Mouse (Mus musculus): ENCODE measurements around the gene Qars. TPM values are rescaled to one million over a fixed set of nuclear protein-coding genes. Genes with fewer than 3 reads are reported as not detected.

Qars gene
- polyA plus RNA-seq, 1 experiment from 2014 or later = 87.9 TPM

DNA sequence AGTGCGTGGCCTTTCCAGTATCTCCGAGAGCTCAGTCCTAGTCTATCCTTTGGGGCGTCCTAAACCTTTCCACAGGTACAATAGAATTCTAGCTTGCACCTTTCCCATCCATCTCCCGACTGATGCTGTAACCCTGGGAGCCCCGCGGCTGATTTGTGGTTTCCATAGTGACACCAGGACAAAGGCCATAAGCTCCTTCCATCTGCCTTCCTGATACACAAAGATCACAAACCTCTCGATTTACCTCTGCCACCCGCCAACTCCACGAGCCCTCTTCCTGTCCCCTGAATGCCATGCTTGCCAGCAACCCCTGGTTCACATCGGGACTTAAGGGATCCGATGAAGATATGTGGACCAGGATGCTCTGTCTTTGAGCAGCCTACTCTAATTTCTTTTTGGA is 28.3 kb upstream of the Qars start:
- Histone ChIP-seq H3K27ac (peak overlapping the region; percentile 89), H3K9ac (ENCODE audit: low read depth, low read length) (0 out of 2 replicates have a peak overlapping the region, but pooled peaks have one; percentile 31), H3K4me2 (ENCODE audit: low read length) (peak overlapping the region; percentile 86), H3K9me3 (replicated peaks; ENCODE audit: low read length) (no peaks in the 10 kb centered on the region), H3K36me3 (ENCODE audit: insufficient read depth, low read length) (peaks cover 18% of the 10 kb centered on the region), H3K4me3 (replicated peaks; ENCODE audit: low read depth, low read length) (peak overlapping the region; percentile 47; the same call in 1 of the 2 replicates), H3K4me1 (replicated peaks; ENCODE audit: insufficient read depth, low read length) (peaks cover 13% of the 10 kb centered on the region), H3K27me3 (ENCODE audit: insufficient read depth, low read length) (no peaks in the 10 kb centered on the region)
- 33% methylated on average over 11 of the region's 11 CpGs for WGBS
- ATAC-seq (replicated peaks; ENCODE audit: low FRiP score, low read depth) (no peak), DNase-seq (ENCODE audit: low spot score) (no peak)
- TF ChIP-seq CTCF (IDR thresholded peaks at IDR 0.05; ENCODE audit: low read depth) = no peak

DNA sequence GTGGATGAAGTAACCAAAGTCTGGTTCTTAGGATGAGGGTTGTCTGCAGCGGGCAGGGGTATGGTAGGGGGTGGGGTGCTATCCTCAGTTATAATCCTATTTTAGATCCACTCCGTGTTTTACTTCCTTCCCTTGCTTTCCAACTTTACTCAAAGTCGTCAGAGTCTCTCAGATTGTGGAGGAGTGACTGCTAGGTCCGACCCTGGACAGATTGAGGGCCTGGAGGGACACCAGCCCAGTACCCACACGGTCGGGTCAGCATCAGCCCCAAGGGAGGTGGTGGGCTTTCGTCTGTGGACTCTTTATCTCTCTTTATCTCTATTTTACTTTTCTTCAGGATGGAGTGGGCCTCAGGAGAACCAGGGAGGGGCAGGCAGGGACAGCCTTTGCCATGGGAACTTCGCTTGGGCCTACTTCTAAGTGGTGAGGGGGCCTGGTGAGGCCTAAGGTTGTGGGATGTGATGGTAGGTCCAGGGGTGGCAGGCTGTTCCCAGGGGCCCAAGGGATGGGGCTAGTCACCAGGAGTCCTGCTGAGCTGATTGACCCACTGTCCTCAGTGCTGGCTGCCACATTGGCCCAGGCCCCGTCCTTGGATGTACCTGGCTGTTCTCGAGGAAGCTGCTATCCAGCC is 27.7 kb upstream of the Qars start, which contains the start of gene Lamb2:
TSS of gene Lamb2 (plus strand) at position 16 of the 631 bp plus-strand sequence.
- ATAC-seq (replicated peaks; ENCODE audit: low FRiP score, low read depth) = peak; percentile 46; the same call in 1 of the 2 replicates
- H3K27me3 ChIP-seq (ENCODE audit: insufficient read depth, low read length) = no peaks in the 10 kb centered on the region
- peak within 1 kb of the TSS; percentile 54 for H3K4me3 ChIP-seq (replicated peaks; ENCODE audit: low read depth, low read length)
- peak; percentile 95 for DNase-seq (ENCODE audit: low spot score)
- peak within 1 kb of the TSS; percentile 85 for H3K9ac ChIP-seq (ENCODE audit: low read depth, low read length)
- WGBS = 5% methylated on average over 10 of the region's 10 CpGs
- H3K9me3 ChIP-seq (replicated peaks; ENCODE audit: low read length) = no peaks in the 10 kb centered on the region
- H3K27ac ChIP-seq = peak within 1 kb of the TSS; percentile 89
- H3K4me1 ChIP-seq (replicated peaks; ENCODE audit: insufficient read depth, low read length) = peaks cover 13% of the 10 kb centered on the region
- peaks cover 21% of the 10 kb centered on the region for H3K36me3 ChIP-seq (ENCODE audit: insufficient read depth, low read length)
- peak within 1 kb of the TSS; percentile 86 for H3K4me2 ChIP-seq (ENCODE audit: low read length)
- no peak for TF ChIP-seq CTCF (IDR thresholded peaks at IDR 0.05; ENCODE audit: low read depth)

DNA sequence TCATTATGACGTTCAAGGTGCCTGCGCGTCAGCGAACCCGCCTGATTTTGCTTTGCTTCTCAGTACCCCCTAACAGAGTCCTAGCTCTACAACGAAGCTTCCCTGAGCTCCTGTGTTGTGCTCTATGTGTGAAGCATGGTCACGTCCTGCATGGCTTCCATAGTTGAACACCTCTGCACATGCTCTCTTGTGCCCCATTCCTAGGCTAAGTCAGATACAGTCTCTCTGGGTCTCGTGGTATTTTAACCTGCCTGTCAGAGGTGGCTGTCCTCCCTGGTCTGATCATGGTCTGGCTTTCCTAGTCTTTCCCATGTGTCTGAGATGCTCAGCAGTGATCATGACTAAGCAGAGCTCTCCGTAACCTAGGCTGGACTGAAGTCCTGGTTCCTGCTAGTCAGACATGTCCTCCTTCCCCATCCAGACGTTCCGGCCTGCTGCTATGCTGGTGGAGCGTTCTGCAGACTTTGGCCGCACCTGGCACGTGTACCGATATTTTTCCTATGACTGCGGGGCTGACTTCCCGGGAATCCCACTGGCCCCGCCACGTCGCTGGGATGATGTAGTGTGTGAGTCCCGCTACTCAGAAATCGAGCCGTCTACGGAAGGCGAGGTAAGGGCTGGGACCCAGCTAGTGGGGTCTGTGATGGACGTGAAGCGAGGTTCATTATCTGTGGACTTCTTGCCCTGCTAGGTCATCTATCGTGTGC is 26.5 kb upstream of the Qars start:
- 88% methylated on average over 28 of the region's 28 CpGs for WGBS

DNA sequence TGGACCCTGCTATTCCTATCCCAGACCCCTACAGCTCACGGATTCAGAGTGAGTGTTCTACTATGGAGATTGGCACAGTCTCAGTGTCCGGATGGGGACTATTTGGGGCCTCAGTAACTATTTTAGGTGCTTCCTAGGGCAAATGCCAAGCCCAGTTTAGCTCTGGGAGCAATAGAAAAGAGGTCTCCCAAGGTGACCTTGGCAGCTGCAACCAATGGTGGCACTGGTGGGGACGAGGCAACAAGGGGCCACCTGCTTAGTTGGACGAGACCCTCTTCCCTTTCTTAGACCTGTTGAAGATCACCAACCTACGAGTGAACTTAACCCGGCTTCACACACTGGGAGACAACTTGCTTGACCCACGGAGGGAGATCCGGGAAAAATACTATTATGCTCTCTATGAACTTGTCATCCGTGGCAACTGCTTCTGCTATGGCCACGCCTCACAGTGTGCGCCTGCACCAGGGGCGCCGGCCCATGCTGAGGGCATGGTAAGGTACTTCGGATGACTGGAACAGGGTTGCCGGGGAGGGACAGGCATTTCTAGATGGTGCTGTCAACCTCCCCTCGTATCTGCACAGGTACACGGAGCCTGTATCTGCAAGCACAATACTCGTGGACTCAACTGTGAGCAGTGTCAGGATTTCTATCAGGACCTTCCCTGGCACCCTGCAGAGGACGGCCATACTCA is 25.8 kb upstream of the Qars start:
- H3K27ac ChIP-seq = no peak overlapping the region
- peaks cover 39% of the 10 kb centered on the region for H3K36me3 ChIP-seq (ENCODE audit: insufficient read depth, low read length)
- no peak for TF ChIP-seq CTCF (IDR thresholded peaks at IDR 0.05; ENCODE audit: low read depth)
- H3K4me2 ChIP-seq (ENCODE audit: low read length) = no peak overlapping the region
- DNase-seq (ENCODE audit: low spot score) (no peak), ATAC-seq (replicated peaks; ENCODE audit: low FRiP score, low read depth) (no peak)
- 87% methylated on average over 19 of the region's 19 CpGs for WGBS
- peaks cover 13% of the 10 kb centered on the region for H3K4me1 ChIP-seq (replicated peaks; ENCODE audit: insufficient read depth, low read length)
- H3K9ac ChIP-seq (ENCODE audit: low read depth, low read length) = 0 out of 2 replicates have a peak overlapping the region, but pooled peaks have one; percentile 27
- no peak overlapping the region for H3K4me3 ChIP-seq (replicated peaks; ENCODE audit: low read depth, low read length)
- H3K9me3 ChIP-seq (replicated peaks; ENCODE audit: low read length) = no peaks in the 10 kb centered on the region
- no peaks in the 10 kb centered on the region for H3K27me3 ChIP-seq (ENCODE audit: insufficient read depth, low read length)

More for the DNA sequence above, 26.5 kb upstream of the Qars start:
- H3K9ac ChIP-seq (ENCODE audit: low read depth, low read length) = peak overlapping the region; percentile 85; the same call in 1 of the 2 replicates
- no peak for TF ChIP-seq CTCF (IDR thresholded peaks at IDR 0.05; ENCODE audit: low read depth)
- DNase-seq (ENCODE audit: low spot score) = no peak
- peaks cover 13% of the 10 kb centered on the region for H3K4me1 ChIP-seq (replicated peaks; ENCODE audit: insufficient read depth, low read length)
- H3K9me3 ChIP-seq (replicated peaks; ENCODE audit: low read length) = no peaks in the 10 kb centered on the region
- no peak overlapping the region for H3K27ac ChIP-seq
- H3K4me3 ChIP-seq (replicated peaks; ENCODE audit: low read depth, low read length) = no peak overlapping the region
- ATAC-seq (replicated peaks; ENCODE audit: low FRiP score, low read depth) = no peak
- H3K27me3 ChIP-seq (ENCODE audit: insufficient read depth, low read length) = no peaks in the 10 kb centered on the region
- peak overlapping the region; percentile 86; the same call in 1 of the 2 replicates for H3K4me2 ChIP-seq (ENCODE audit: low read length)
- H3K36me3 ChIP-seq (ENCODE audit: insufficient read depth, low read length) = peaks cover 32% of the 10 kb centered on the region

DNA sequence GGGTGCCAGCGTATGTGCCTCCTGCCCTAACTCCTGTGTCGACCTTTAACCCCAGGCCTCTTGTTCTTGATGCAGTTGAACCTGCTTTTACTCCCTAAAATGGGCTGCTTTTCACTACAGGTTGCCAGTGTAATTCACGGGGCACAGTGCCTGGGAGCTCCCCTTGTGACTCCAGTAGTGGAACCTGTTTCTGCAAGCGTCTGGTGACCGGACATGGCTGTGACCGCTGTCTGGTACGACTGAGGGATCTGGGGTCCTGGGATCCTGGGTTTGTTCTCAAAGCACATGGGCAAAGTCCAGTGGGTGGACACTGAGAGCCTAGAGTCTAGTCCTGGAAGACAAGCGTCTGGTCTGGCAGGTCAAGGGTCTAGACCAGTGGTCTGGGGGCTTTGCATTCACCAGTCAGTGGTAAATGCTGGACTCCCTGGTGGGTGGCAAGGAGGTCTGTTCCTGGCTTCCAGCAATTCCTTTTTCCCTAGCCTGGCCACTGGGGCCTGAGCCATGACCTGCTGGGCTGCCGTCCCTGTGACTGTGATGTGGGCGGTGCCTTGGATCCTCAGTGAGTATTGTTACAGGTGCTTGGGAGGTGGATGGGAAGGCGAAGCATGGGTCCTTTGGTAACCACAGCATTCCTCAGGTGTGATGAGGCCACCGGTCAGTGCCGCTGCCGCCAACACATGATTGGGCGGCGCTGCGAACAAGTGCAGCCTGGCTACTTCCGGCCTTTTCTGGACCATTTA is 24.3 kb upstream of the Qars start:
- Histone ChIP-seq H3K36me3 (ENCODE audit: insufficient read depth, low read length) (peaks cover 55% of the 10 kb centered on the region), H3K4me1 (replicated peaks; ENCODE audit: insufficient read depth, low read length) (peaks cover 13% of the 10 kb centered on the region), H3K4me3 (replicated peaks; ENCODE audit: low read depth, low read length) (no peak overlapping the region), H3K27me3 (ENCODE audit: insufficient read depth, low read length) (no peaks in the 10 kb centered on the region), H3K4me2 (ENCODE audit: low read length) (no peak overlapping the region), H3K9ac (ENCODE audit: low read depth, low read length) (no peak overlapping the region), H3K27ac (no peak overlapping the region), H3K9me3 (replicated peaks; ENCODE audit: low read length) (no peaks in the 10 kb centered on the region)
- WGBS = 88% methylated on average over 18 of the region's 18 CpGs
- TF ChIP-seq CTCF (IDR thresholded peaks at IDR 0.05; ENCODE audit: low read depth) = no peak
- ATAC-seq (replicated peaks; ENCODE audit: low FRiP score, low read depth) (no peak), DNase-seq (ENCODE audit: low spot score) (no peak)

Measured in kidney, postnatal 0 days (tissue).